Mouse (Mus musculus): ENCODE measurements around the gene Morn3.
"Not testable (repeated sequence)": the region's sequence is repeated elsewhere in the genome, so short reads cannot be mapped to it uniquely, and the experiment has no call there.

- not testable (repeated sequence) for TF ChIP-seq CTCF, EP300 (IDR thresholded peaks at IDR 0.05; ENCODE audit: low read depth)
Observed at GRCm38 (mm10) chr5:123061402-123061749, 14.6 kb upstream of the Morn3 start.
